ENCODE assay signal across 8 mouse cellular contexts in the genomic region with DNA sequence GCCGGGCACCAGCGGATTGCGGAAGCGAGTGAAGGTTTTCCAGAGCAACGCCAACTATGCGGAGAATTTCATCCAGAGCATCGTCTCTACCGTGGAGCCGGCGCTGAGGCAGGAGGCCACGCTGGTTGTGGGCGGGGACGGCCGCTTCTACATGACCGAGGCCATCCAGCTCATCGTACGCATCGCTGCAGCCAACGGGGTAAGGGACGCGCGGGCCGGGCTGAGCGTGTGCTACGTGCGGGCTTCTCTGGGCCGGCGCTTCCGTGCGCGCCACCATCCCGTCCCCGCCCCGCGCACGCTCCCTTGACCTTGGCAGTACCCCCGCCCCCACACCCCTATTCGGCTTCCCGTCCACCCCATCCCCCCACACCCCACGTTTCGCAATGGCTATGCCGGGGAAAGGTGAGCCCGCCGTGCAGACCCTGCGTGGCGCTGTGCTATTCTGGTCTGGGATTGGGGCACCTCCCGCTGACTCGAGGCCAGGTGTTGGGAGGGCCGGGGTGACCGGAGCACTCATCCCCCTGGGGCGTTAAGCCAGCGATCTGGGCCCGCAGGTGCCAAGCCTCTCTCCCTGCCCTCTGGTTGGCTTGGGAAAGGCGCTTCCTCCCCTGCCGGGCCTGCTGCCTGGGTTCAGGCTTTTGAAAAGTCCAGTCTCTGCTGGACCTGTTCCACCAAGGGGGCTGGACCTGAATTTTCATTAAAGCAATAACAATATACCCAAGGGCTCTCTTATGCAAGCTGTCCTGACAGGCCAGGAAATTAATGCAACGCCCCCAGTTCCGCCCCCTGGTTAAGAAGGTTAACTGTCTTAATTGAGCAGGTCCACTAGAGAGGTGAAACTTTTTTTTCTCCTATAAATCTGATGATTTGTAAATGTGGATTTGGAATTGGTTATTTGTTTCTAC. TPM values are rescaled to one million over a fixed set of nuclear protein-coding genes. Genes with fewer than 3 reads are reported as not detected.
DNase-seq lines count a peak whose midpoint lies in the region; ATAC-seq and TF ChIP-seq lines count a peak whose summit lies in the region.

A gene (minus strand): TSS at position 201 of the 905 bp plus-strand sequence.

- H3K4me2 ChIP-seq in heart, embryonic 13.5 days = peak within 1 kb of the TSS; percentile 77
- H3K4me2 ChIP-seq in liver, embryonic 13.5 days = peak within 1 kb of the TSS; percentile 86
- H3K4me2 ChIP-seq in neural tube, embryonic 11.5 days (ENCODE audit: low read depth) = peak within 1 kb of the TSS; percentile 76
- peak within 1 kb of the TSS; percentile 77 for H3K4me2 ChIP-seq in stomach, embryonic 16.5 days (ENCODE audit: low read depth, low read length)

- TF ChIP-seq CTCF in brain, embryonic 14.5 days (IDR thresholded peaks at IDR 0.05; ENCODE audit: borderline replicate concordance, extremely low read depth, insufficient read depth, insufficient read length) = no peak

- H3K27ac ChIP-seq in heart, embryonic 13.5 days (replicated peaks) = peak within 1 kb of the TSS; percentile 99
- peak within 1 kb of the TSS; percentile 82 for H3K27ac ChIP-seq in liver, embryonic 13.5 days
- H3K27ac ChIP-seq in neural tube, embryonic 11.5 days (ENCODE audit: low read depth, low read length) = peak within 1 kb of the TSS; percentile 68
- H3K27ac ChIP-seq in stomach, embryonic 16.5 days (ENCODE audit: low read length) = peak within 1 kb of the TSS; percentile 97

- under 1% methylated on average over 55 of the region's 57 CpGs for WGBS in heart, embryonic 13.5 days
- WGBS in liver, embryonic 13.5 days (ENCODE audit: insufficient replicate concordance) = under 1% methylated on average over 57 of the region's 57 CpGs
- WGBS in neural tube, embryonic 11.5 days = 1% methylated on average over 56 of the region's 57 CpGs
- WGBS in stomach, embryonic 16.5 days = 1% methylated on average over 57 of the region's 57 CpGs

- H3K4me3 ChIP-seq in heart, embryonic 13.5 days = peak within 1 kb of the TSS; percentile 77
- H3K4me3 ChIP-seq in liver, embryonic 13.5 days (replicated peaks) = peak within 1 kb of the TSS; percentile 67
- peak within 1 kb of the TSS; percentile 59 for H3K4me3 ChIP-seq in neural tube, embryonic 11.5 days (ENCODE audit: low read depth, low read length)
- peak within 1 kb of the TSS; percentile 78 for H3K4me3 ChIP-seq in stomach, embryonic 16.5 days (replicated peaks; ENCODE audit: low read length)

- H3K4me1 ChIP-seq in heart, embryonic 13.5 days = peaks cover 51% of the 10 kb centered on the region
- peaks cover 56% of the 10 kb centered on the region for H3K4me1 ChIP-seq in liver, embryonic 13.5 days (replicated peaks)
- peaks cover 3% of the 10 kb centered on the region; the same call in 1 of the 2 replicates for H3K4me1 ChIP-seq in neural tube, embryonic 11.5 days (ENCODE audit: control insufficient read depth, insufficient read depth, low read length)
- H3K4me1 ChIP-seq in stomach, embryonic 16.5 days (ENCODE audit: control insufficient read depth, insufficient read depth, low read length) = 0 out of 2 replicates have a peak, but pooled peaks cover 3% of the 10 kb centered on the region

- peak; percentile 86 for ATAC-seq in heart, embryonic 13.5 days (ENCODE audit: extremely low read depth, insufficient number of reproducible peaks, low FRiP score, low TSS enrichment)
- ATAC-seq in liver, embryonic 13.5 days (ENCODE audit: low read depth) = peak; percentile 82
- ATAC-seq in neural tube, embryonic 11.5 days (ENCODE audit: insufficient read depth, low FRiP score, low TSS enrichment) = peak; percentile 90
- peak; percentile 92 for ATAC-seq in stomach, embryonic 16.5 days (ENCODE audit: insufficient read depth, low FRiP score)

- H3K9me3 ChIP-seq in heart, embryonic 13.5 days = no peaks in the 10 kb centered on the region
- H3K9me3 ChIP-seq in liver, embryonic 13.5 days (replicated peaks) = no peaks in the 10 kb centered on the region
- no peaks in the 10 kb centered on the region for H3K9me3 ChIP-seq in neural tube, embryonic 11.5 days (ENCODE audit: control insufficient read depth, low read length)
- no peaks in the 10 kb centered on the region for H3K9me3 ChIP-seq in stomach, embryonic 16.5 days (replicated peaks; ENCODE audit: control insufficient read depth, low read length)

- H3K9ac ChIP-seq in heart, embryonic 13.5 days = peak within 1 kb of the TSS; percentile 92
- H3K9ac ChIP-seq in liver, embryonic 13.5 days = peak within 1 kb of the TSS; percentile 73
- H3K9ac ChIP-seq in neural tube, embryonic 11.5 days (ENCODE audit: low read length) = peak within 1 kb of the TSS; percentile 55
- H3K9ac ChIP-seq in stomach, embryonic 16.5 days (ENCODE audit: low read length) = peak within 1 kb of the TSS; percentile 87

- peaks cover 11% of the 10 kb centered on the region; the same call in 1 of the 2 replicates for H3K36me3 ChIP-seq in heart, embryonic 13.5 days
- H3K36me3 ChIP-seq in liver, embryonic 13.5 days = no peaks in the 10 kb centered on the region; the same call in 1 of the 2 replicates
- no peaks in the 10 kb centered on the region for H3K36me3 ChIP-seq in neural tube, embryonic 11.5 days (ENCODE audit: control insufficient read depth, insufficient read depth, low read length)
- no peaks in the 10 kb centered on the region for H3K36me3 ChIP-seq in stomach, embryonic 16.5 days (ENCODE audit: control insufficient read depth, insufficient read depth, low read length)

- TF ChIP-seq POLR2A in brain, embryonic 14.5 days (IDR thresholded peaks at IDR 0.05; ENCODE audit: borderline replicate concordance, extremely low read depth, insufficient read depth, insufficient read length, poor library complexity, severe bottlenecking) = no peak

- no peaks in the 10 kb centered on the region for H3K27me3 ChIP-seq in heart, embryonic 13.5 days (replicated peaks)
- H3K27me3 ChIP-seq in liver, embryonic 13.5 days = no peaks in the 10 kb centered on the region
- no peaks in the 10 kb centered on the region for H3K27me3 ChIP-seq in neural tube, embryonic 11.5 days (ENCODE audit: control insufficient read depth, insufficient read depth, low read length)
- no peaks in the 10 kb centered on the region for H3K27me3 ChIP-seq in stomach, embryonic 16.5 days (ENCODE audit: control insufficient read depth, insufficient read depth, low read length)

- DNase-seq in CD4-positive helper T cell, adult 2 months (ENCODE audit: low read depth, low spot score) = peak; percentile 79
- peak; percentile 87 for DNase-seq in brain, embryonic 14.5 days (ENCODE audit: low read depth)
- DNase-seq in fibroblast of lung, adult 2 months (ENCODE audit: low read depth) = peak; percentile 21
- peak; percentile 85 for DNase-seq in kidney, postnatal 10 days
- DNase-seq in liver, embryonic 13.5 days = peak; percentile 63
- DNase-seq in neural tube, embryonic 11.5 days (ENCODE audit: low spot score) = peak; percentile 82

RNA-seq across cellular contexts. Expression of the gene that starts here (rescaled TPM):
- polyA plus RNA-seq in brain, embryonic 14.5 days (2012; rRNA removed) = 5.9 and 6.5 TPM in 2 replicates
- 33.2 and 35.9 TPM in 2 replicates for polyA plus RNA-seq in heart, embryonic 13.5 days (2015; fragmentation: Nextera tagmentation; extraction: Ambion mirVana)
- polyA plus RNA-seq in liver, embryonic 13.5 days (2015; fragmentation: Nextera tagmentation; extraction: Ambion mirVana) = 27.8 and 30.4 TPM in 2 replicates
- 44.7 and 49.4 TPM in 2 replicates for polyA plus RNA-seq in neural tube, embryonic 11.5 days (2014; fragmentation: Nextera tagmentation; extraction: Ambion mirVana)
- 26.3 and 33.6 TPM in 2 replicates for polyA plus RNA-seq in stomach, embryonic 16.5 days (2015; fragmentation: Nextera tagmentation; extraction: Ambion mirVana)

Comparison
In these comparisons a context has a peak if more than half of its experiments do, and no peak if none do; other contexts are left out.
1. Peak in every context shown above with its lines: DNase-seq, ATAC-seq, H3K4me3 ChIP-seq and H3K27ac ChIP-seq.
2. DNase-seq: peak in every context shown above with its lines; median percentile 87 in brain, embryonic 14.5 days; 85 in kidney, postnatal 10 days; 82 in neural tube, embryonic 11.5 days; 79 in CD4-positive helper T cell, adult 2 months; 63 in liver, embryonic 13.5 days; 21 in fibroblast of lung, adult 2 months.